Mouse (Mus musculus): ENCODE measurements around the gene Ifna12.
A peak's percentile ranks its signal among the peaks of the same experiment; 100 is the strongest.
"Not testable (repeated sequence)": the region's sequence is repeated elsewhere in the genome, so short reads cannot be mapped to it uniquely, and the experiment has no call there.

The Ifna12 gene

DNA sequence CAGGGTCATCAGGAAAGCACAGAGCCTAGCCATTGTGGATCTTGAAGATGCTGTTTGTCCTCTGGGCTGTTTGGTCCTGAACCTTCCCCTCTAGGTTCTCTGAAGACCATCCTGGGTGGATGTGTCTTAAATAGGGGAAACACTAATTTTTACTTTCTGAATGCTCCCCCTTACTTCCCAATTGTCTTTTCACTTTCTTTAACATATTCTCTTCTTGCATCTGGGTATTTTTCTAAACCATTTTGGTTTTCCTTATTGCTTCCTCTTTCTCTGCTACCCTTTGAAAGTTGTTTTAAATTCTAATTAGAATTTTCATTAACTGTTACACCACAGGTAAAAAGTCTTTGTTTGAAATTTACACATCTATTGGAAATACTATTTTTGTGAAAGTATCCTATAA lies at the start of gene Ifna12:
Gene Ifna12, minus strand, starts transcription at position 101 of the 400 bp plus-strand sequence.
- DNase-seq = no peak

DNA sequence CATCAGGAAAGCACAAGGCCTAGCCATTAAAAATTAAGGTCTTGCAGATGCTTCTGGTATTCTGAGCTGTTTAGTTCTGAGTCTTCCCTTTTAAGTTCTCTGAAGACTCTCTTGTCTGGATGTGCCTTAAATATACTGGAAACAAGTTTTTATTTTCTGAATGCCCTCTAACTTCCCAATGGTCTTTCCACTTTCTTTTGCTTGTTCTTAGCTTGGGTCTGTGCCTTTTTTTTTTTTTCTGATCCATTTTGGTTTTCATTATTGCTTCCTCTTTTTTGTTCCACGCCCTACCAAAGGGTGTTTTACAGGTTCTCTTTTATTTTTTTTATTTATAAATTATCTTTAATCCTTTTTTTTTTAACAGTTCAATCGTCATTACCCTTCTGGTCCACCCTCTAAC lies 41.2 kb upstream of the Ifna12 start, which contains the start of gene Ifna13:
Gene Ifna13, minus strand, starts transcription at position 101 of the 400 bp plus-strand sequence.
- DNase-seq = no peak

DNA sequence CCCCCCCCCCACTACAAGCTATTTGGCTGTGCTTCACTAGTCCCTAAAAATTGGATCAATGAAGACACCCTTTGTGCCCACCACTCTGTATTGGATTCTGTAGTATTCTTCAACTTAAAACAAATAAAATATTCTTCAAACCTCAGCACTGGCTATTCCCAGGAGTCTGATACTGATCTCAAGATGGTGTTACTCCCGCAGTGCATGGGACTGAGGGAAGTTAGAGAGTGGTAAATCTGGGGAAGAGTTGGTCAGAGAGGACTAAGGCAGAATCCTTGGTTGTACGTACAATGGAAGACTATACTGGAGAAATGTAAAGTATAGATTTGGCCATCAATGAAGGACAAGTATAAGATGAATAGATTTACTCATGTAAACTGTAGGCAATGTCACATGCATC lies 39.4 kb upstream of the Ifna12 start:
- DNase-seq = no peak

DNA sequence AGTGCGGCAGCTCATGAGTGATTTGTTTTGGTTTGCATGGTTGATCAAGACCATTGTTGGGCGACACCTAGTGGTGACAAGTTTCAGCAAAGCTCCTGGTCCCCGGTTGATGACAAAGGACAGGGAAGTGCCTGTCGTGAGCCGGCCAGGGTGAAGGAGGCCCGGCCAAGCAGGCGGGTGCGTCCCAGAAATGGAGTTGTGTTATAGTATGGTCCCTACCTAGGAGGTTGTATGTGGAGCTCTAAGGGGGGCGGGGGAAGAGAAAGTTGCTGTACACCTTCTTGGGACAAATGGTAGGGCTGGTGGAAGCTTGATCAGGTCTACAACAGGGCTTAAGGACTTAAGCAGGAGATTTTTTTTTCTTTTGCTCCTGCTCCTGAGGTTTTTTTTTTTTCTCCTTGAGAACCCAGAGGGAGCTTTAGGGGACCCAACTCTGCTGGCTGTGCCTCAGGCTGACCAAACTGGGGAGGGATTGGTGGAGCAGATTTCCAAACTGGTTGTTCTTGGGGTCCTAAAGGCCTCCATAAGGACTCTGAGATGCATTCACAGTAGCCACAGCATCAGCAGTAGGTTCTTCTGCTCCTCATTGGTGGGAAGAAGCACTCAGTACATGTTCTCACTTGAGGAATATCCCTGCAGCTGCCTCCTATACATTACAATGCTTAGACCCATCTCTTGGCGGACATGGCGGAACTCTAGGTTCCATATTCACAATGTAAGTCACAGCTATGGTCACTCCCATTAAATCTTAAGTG lies 38.1 kb upstream of the Ifna12 start:
- peak; percentile 80 for DNase-seq

DNA sequence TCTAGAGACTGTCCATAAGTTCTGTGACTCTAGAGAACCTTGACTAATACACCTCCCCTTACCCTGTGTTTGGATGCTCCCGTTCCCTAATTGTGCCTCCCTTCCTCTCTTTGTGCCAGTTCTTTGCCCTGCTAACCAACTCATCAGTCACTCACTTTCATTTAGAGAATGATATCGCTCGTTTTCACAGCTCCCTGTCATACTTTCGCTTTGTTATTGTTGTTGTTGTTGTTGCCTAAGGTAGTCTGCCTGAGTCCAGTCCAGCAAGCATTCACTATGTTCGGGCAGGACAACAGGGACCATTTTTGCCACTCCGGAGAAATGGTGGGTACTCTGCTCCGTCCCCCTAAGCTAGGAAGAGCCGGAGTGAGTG lies 37.5 kb upstream of the Ifna12 start:
- DNase-seq = no peak

DNA sequence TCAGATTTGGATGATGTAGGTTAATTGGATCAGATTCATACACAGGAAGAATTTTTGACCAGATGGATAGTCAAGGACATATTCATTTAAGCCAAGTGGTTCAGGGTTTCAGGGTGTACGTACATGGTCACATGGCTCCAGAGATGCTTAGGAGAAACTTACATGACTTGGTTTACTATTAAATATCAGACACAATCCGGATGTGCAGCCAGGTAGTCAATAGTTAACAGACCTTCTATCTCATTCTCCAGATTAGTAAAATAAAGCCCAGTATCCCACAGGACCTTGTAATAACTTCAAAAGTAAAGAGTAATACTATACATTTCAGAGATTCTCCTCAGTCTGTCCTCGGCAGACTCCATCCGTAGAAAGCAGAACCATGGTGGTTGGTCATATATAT lies 31.1 kb upstream of the Ifna12 start, which contains the start of gene C87499:
Gene C87499, minus strand, starts transcription at position 101 of the 400 bp plus-strand sequence.
- no peak for DNase-seq

DNA sequence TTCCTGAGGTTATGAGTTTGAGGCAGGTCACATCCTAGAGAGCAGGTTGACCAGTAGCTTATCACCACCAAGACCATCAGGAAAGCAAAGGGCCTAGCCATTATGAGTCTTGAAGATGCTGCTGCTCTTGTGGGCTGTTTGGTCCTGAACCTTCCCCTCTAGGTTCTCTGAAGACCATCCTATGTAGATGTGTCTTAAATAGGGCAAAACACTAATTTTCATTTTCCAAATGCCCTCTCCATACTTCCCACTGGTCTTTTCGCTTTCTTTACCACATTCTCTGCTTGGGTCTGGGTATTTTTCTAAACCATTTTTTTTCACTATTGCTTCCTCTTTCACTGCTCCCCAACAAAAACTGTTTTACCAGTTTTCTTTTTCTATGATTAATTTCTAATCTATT lies 10.9 kb downstream of the Ifna12 start, which contains the start of gene Ifna9:
Gene Ifna9, minus strand, starts transcription at position 101 of the 400 bp plus-strand sequence.
- no peak for DNase-seq

DNA sequence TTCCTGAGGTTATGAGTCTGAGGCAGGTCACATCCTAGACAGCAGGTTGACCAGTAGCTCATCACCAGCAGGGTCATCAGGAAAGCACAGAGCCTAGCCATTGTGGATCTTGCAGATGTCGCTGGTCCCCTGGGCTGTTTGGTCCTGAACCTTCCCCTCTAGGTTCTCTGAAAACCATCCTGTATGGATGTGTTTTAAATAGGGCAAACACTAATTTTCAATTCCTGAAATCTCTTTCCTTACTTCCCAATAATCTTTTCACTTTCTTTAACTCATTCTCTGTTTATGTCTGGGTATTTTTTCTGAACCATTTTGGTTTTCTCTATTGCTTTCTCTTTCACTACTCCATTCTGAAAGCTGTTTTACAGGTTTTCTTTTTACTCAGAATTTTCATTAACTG lies 31.5 kb downstream of the Ifna12 start, which contains the start of gene Ifna14:
Gene Ifna14, minus strand, starts transcription at position 101 of the 400 bp plus-strand sequence.
- no peak for DNase-seq

DNA sequence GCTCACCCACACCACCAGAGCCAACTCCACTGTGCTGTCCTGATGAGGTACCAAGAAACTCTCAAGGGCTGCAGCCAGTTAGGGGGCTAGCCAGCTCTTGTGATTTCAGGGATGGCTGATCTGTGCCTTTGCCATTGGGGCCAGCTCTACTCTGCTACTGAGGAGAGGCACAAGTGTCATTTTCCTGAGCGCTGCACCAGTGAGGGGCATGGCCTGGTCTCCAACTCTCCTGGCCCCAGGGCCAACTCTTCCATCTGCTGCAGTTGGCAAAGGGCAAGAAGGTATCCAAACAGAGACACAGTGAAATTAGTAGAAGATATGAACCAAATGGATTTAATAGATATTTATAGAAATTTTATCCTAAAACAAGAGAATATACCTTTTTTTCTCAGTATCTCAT lies 41.4 kb downstream of the Ifna12 start:
- DNase-seq = no peak

DNA sequence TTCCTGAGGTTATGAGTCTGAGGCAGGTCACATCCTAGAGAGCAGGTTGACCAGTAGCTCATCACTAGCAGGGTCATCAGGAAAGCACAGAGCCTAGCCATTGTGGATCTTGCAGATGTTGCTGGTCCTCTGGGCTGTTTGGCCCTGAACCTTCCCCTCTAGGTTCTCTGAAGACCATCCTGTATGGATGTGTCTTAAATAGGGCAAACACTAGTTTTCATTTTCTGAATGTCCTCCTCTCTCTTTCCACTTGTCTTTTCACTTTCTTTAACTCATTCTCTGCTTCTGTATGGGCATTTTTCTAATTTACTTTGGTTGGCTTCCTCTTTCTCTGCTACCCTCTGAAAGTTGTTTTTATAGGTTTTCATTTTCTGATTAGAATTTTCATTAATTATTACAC lies 45.0 kb downstream of the Ifna12 start, which contains the start of gene Ifna15:
Gene Ifna15, minus strand, starts transcription at position 101 of the 400 bp plus-strand sequence.
- DNase-seq = not testable (repeated sequence)
